Mouse (Mus musculus): ENCODE measurements at regions not wholly inside any gene's neighbourhood (a gene's known extent, or its start where the extent isn't known, plus 50 kb on each side); places are given as distances from the start of the nearest gene placed in this dataset.

DNA sequence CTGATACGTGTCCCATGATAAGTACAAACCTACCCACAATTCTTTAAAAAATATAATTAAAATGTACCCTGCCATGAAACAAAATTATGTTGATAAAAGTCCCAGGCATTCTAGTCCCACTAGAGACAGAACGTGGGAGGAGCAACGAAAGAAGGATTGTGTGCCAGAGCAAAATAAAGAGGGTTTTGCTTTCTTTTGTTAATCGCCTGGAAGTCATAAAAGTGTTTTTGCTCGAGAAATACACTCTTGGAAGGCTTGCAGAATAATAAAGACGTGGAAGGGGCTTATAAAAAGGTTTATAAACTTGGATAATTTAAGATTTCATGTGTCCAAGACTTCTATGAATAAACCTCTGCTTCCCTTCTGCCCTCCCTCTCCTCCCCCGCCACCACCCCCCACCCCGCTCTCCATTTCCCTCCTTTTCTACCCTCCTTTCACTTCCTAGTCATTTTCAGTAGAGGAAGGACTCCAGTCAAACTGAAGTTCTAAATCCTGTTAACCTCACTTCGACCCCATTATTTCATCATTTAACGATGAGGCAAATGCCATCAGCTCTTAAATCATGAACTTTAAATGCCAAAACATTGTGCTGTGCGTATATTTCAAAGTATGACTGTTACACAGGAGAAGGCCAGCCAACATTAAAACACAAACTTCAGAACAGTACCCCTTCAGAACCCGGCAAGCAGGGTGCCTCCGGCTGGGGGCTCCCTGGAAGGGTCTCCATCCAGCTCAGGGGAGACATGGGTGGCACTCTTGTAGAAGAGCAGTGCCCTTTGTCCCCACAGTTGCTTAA, 54.8 kb upstream of the Cep85l start:
- DNase-seq = no peak

DNA sequence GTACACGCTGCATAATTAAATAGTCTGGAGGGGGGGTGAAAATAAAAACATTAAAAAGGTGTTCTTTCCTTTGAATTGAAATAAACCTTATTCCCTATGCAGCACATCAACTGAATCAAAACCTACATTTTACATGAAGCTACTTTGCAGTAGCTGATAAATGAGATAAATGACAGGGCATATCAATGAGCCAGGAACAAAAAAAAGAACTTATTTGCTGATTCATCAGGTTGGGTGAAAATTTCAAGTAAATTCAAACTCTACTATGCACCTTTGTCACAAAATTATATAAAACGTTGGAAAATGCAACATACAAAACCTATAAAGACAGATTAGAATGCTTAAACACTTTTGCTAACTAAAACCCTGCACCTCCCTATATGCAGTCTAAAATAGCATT, 53.0 kb upstream of the Cep85l start:
- no peak for DNase-seq

DNA sequence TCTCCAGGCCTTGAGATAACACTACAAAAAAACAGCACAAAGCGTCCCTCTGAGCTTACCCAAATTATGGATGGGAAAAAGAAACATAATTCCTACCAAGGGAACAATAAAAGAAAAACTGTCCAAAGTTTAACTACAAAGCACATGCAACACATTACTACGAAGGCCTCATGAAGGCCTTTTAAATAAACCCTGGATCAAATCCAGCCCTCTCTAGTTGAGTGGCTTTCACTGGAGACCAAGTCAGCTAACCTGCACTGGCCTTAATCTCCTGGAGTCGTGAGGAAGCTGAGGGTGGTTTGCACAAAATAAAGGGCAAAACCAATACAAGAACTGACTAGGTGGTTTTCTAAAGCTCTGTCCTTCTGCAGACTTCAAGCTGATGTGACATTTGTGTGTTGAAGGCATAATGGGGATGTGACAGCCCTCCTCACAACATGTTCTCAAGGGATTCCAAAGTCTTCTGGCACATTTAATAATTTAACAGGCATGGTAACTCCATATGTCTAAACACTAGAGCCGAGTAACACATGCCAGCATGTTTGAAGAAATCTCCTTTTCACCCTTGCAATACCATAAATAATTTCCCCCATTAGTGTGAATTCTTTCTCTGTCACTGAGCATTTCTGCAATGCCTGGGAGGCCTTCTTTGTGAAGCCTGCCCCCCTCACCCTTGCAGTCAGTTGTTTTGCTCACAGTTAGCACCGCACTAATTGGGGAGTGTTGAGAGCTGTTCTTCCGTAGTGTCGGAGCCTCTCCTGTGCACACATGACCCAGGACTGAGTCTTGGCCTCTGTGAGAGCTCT, 50.0 kb upstream of the Cep85l start:
- DNase-seq = no peak

All from cerebellum, adult 9-10 months (tissue).